ENCODE assay signal across 8 mouse cellular contexts in the genomic region with DNA sequence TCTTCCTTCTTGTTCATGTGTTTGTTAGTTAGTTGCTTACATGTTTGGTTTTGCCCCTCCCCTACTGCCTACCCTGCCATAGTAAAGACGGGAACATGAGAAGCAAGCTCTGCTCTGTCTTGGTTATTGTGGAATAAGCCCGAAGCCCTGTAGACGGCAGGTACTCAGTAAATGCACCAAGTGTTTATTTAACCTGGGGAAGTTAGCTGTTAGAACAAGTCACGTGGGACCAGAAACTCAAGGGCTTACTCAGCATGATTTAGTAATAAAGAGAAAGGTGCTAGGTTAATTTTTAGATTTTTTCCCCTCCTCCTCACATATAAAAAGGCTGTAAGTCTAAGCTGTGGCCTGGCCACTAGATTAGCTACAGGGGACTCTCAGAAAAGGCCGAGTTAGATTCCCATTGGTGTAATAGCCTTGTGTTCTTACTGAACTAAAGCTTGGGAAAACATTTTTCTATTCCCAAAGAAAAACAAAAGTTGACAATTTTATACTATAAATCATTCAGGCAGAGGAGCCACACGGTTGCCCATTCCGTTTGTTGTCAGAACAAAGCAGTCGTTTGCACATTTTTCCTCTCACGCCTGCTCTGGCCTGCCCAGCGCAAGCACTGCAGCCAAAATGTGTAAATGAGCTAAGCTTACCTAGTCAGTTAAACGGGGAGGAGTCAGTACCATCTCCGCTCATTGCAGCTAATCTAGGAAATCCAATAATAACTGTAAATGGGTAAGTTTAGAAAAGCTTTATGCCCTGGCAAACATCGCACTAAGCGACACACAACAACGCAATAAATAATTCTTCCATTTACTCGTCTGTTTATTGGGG. TPM values are rescaled to one million over a fixed set of nuclear protein-coding genes. Genes with fewer than 3 reads are reported as not detected.
DNase-seq lines count a peak whose midpoint lies in the region; ATAC-seq and TF ChIP-seq lines count a peak whose summit lies in the region.

No protein-coding gene starts in this region.

- peak overlapping the region; percentile 51 for H3K4me2 ChIP-seq in hindbrain, embryonic 13.5 days
- H3K4me2 ChIP-seq in forebrain, embryonic 15.5 days (replicated peaks), result peak overlapping the region; percentile 50
- H3K4me2 ChIP-seq in midbrain, embryonic 12.5 days (replicated peaks), result 0 out of 2 replicates have a peak overlapping the region, but pooled peaks have one; percentile 28

- H3K27ac ChIP-seq in hindbrain, embryonic 13.5 days, result peak overlapping the region; percentile 89
- no peak overlapping the region for H3K27ac ChIP-seq in hindbrain, embryonic 10.5 days
- H3K27ac ChIP-seq in forebrain, embryonic 15.5 days (replicated peaks), result peak overlapping the region; percentile 94
- peak overlapping the region; percentile 30; the same call in 1 of the 2 replicates for H3K27ac ChIP-seq in midbrain, embryonic 12.5 days (replicated peaks)
- no peak overlapping the region for H3K27ac ChIP-seq in thymus, adult 2 months (ENCODE audit: control insufficient read depth, insufficient read depth, low read length)

- peak overlapping the region; percentile 68 for H3K9ac ChIP-seq in hindbrain, embryonic 13.5 days
- no peak overlapping the region for H3K9ac ChIP-seq in forebrain, embryonic 15.5 days (replicated peaks)
- H3K9ac ChIP-seq in midbrain, embryonic 12.5 days (replicated peaks), result no peak overlapping the region

- H3K36me3 ChIP-seq in hindbrain, embryonic 13.5 days, result no peaks in the 10 kb centered on the region
- H3K36me3 ChIP-seq in hindbrain, embryonic 10.5 days, result no peaks in the 10 kb centered on the region
- H3K36me3 ChIP-seq in forebrain, embryonic 15.5 days, result no peaks in the 10 kb centered on the region
- H3K36me3 ChIP-seq in midbrain, embryonic 12.5 days, result no peaks in the 10 kb centered on the region
- no peaks in the 10 kb centered on the region for H3K36me3 ChIP-seq in thymus, adult 2 months (ENCODE audit: control insufficient read depth, insufficient read depth, low read length)

- WGBS in hindbrain, embryonic 13.5 days, result 61% methylated on average over 16 of the region's 16 CpGs
- 77% methylated on average over 16 of the region's 16 CpGs for WGBS in hindbrain, embryonic 10.5 days
- WGBS in forebrain, embryonic 15.5 days, result 54% methylated on average over 16 of the region's 16 CpGs
- 71% methylated on average over 16 of the region's 16 CpGs for WGBS in midbrain, embryonic 12.5 days
- 92% methylated on average over 16 of the region's 16 CpGs for WGBS in thymus, adult 2 months

- H3K4me3 ChIP-seq in hindbrain, embryonic 13.5 days, result peak overlapping the region; percentile 44
- no peak overlapping the region for H3K4me3 ChIP-seq in hindbrain, embryonic 10.5 days
- H3K4me3 ChIP-seq in forebrain, embryonic 15.5 days, result peak overlapping the region; percentile 35
- H3K4me3 ChIP-seq in midbrain, embryonic 12.5 days, result no peak overlapping the region
- no peak overlapping the region for H3K4me3 ChIP-seq in thymus, adult 2 months (ENCODE audit: control insufficient read depth, insufficient read depth, low read length)

- TF ChIP-seq CTCF in brain, embryonic 14.5 days (IDR thresholded peaks at IDR 0.05; ENCODE audit: borderline replicate concordance, extremely low read depth, insufficient read depth, insufficient read length), result no peak
- TF ChIP-seq CTCF in thymus, adult 2 months (IDR thresholded peaks at IDR 0.05; ENCODE audit: borderline replicate concordance, control insufficient read depth, extremely low read depth, insufficient read depth, low read length, poor library complexity), result no peak

- no peaks in the 10 kb centered on the region for H3K9me3 ChIP-seq in hindbrain, embryonic 13.5 days
- H3K9me3 ChIP-seq in hindbrain, embryonic 10.5 days, result no peaks in the 10 kb centered on the region
- H3K9me3 ChIP-seq in forebrain, embryonic 15.5 days, result no peaks in the 10 kb centered on the region
- H3K9me3 ChIP-seq in midbrain, embryonic 12.5 days, result no peaks in the 10 kb centered on the region

- no peak for DNase-seq in hindbrain, embryonic 10.5 days (ENCODE audit: low spot score)
- DNase-seq in brain, embryonic 14.5 days (ENCODE audit: low read depth), result peak; percentile 64
- DNase-seq in adrenal gland, adult 8-10 months, result no peak
- no peak for DNase-seq in thymus, adult 2 months
- no peak for DNase-seq in layer of hippocampus, adult 8-10 months (ENCODE audit: low spot score in 2 of 2)

- no peak for TF ChIP-seq POLR2A in brain, embryonic 14.5 days (IDR thresholded peaks at IDR 0.05; ENCODE audit: borderline replicate concordance, extremely low read depth, insufficient read depth, insufficient read length, poor library complexity, severe bottlenecking)
- no peak for TF ChIP-seq POLR2A in thymus, adult 2 months (IDR thresholded peaks at IDR 0.05; ENCODE audit: control insufficient read depth, extremely low read depth, insufficient read depth, low read length, poor library complexity)

- no peaks in the 10 kb centered on the region for H3K27me3 ChIP-seq in hindbrain, embryonic 13.5 days
- H3K27me3 ChIP-seq in hindbrain, embryonic 10.5 days (ENCODE audit: insufficient read depth, poor library complexity, severe bottlenecking), result 0 out of 2 replicates have a peak, but pooled peaks cover 8% of the 10 kb centered on the region
- no peaks in the 10 kb centered on the region for H3K27me3 ChIP-seq in forebrain, embryonic 15.5 days
- H3K27me3 ChIP-seq in midbrain, embryonic 12.5 days, result peaks cover 18% of the 10 kb centered on the region
- H3K27me3 ChIP-seq in thymus, adult 2 months (ENCODE audit: control insufficient read depth, insufficient read depth, low read length), result no peaks in the 10 kb centered on the region

- ATAC-seq in hindbrain, embryonic 13.5 days (ENCODE audit: low FRiP score), result no peak
- ATAC-seq in forebrain, embryonic 15.5 days (replicated peaks), result no peak
- no peak for ATAC-seq in midbrain, embryonic 12.5 days (ENCODE audit: low FRiP score, low read depth)

- H3K4me1 ChIP-seq in hindbrain, embryonic 13.5 days (replicated peaks), result peaks cover 63% of the 10 kb centered on the region
- H3K4me1 ChIP-seq in hindbrain, embryonic 10.5 days (replicated peaks), result peaks cover 39% of the 10 kb centered on the region
- H3K4me1 ChIP-seq in forebrain, embryonic 15.5 days, result peaks cover 76% of the 10 kb centered on the region
- peaks cover 48% of the 10 kb centered on the region for H3K4me1 ChIP-seq in midbrain, embryonic 12.5 days
- H3K4me1 ChIP-seq in thymus, adult 2 months (replicated peaks; ENCODE audit: control insufficient read depth, insufficient read depth, low read length), result peaks cover 6% of the 10 kb centered on the region; the same call in 1 of the 2 replicates

RNA-seq across cellular contexts. Expression of gene Zbtb38, which starts 24.1 kb away (rescaled TPM):
- 42.2 and 44.0 TPM in 2 replicates for polyA plus RNA-seq in hindbrain, embryonic 13.5 days (2015; fragmentation: Nextera tagmentation; extraction: Ambion mirVana)
- 7.8 and 8.5 TPM in 2 replicates for polyA plus RNA-seq in hindbrain, embryonic 10.5 days (2016; fragmentation: Nextera tagmentation; extraction: Ambion mirVana)
- 8.3 and 15.0 TPM in 2 replicates for polyA plus RNA-seq in brain, embryonic 14.5 days (2012; rRNA removed)
- 48.2 and 51.0 TPM in 2 replicates for polyA plus RNA-seq in forebrain, embryonic 15.5 days (2015; fragmentation: Nextera tagmentation; extraction: Ambion mirVana)
- polyA plus RNA-seq in midbrain, embryonic 12.5 days (2016; fragmentation: Nextera tagmentation; extraction: Ambion mirVana), result 17.7 and 19.4 TPM in 2 replicates
- 10 to 100 TPM; 55.4 to 88.4 (median 70.5) TPM for total RNA-seq in adrenal gland, adult 8-10 months (2022)
- 7.2 and 9.1 TPM in 2 replicates for polyA plus RNA-seq in thymus, adult 2 months (2012; rRNA removed)
- 10 to 100 TPM; 57.5 to 68.1 (median 62.3) TPM for total RNA-seq in layer of hippocampus, adult 8-10 months (2022)

Comparison
In these comparisons a context has a peak if more than half of its experiments do, and no peak if none do; other contexts are left out.
1. H3K27ac ChIP-seq: peak in hindbrain, embryonic 13.5 days (single experiment), forebrain, embryonic 15.5 days (single experiment) and midbrain, embryonic 12.5 days (single experiment); none in hindbrain, embryonic 10.5 days (single experiment) and thymus, adult 2 months (single experiment).
2. H3K4me3 ChIP-seq: peak in hindbrain, embryonic 13.5 days (single experiment) and forebrain, embryonic 15.5 days (single experiment); none in hindbrain, embryonic 10.5 days (single experiment), midbrain, embryonic 12.5 days (single experiment) and thymus, adult 2 months (single experiment).
3. Peak in every context shown above with its lines, with median percentiles within 50 percentile points of each other: H3K4me2 ChIP-seq.